Mouse (Mus musculus): ENCODE results near the gene Alox12b. TPM values are rescaled to one million over a fixed set of nuclear protein-coding genes. Genes with fewer than 3 reads are reported as not detected.

Gene Alox12b
- total RNA-seq (2018; cell fraction: chromatin; rRNA removed), result not detected
- total RNA-seq (2018; cell fraction: cytosol; rRNA removed), result not detected
- total RNA-seq (2018; cell fraction: nucleus; rRNA removed), result not detected
- polyA plus RNA-seq (2018), result not detected in 3 replicates

GRCm38 (mm10) chr11:69156800-69157199 is at the start of gene Alox12b:
Alox12b (plus strand) TSS chr11:69156989.
- Histone ChIP-seq H3K36me3 (ENCODE audit: inconsistent target) (no peaks in the 10 kb centered on the region), H3K79me2 (ENCODE audit: inconsistent target) (no peaks in the 10 kb centered on the region), H3K27ac (no peak within 1 kb of the TSS), H3K4me3 (ENCODE audit: inconsistent target) (no peak within 1 kb of the TSS)
- WGBS (ENCODE audit: missing documents), result 12% methylated on average over 18 of the region's 18 CpGs

- H3K79me2 ChIP-seq (ENCODE audit: inconsistent target), result no peaks in the 10 kb centered on the region; the same call in 1 of the 2 replicates
- H3K36me3 ChIP-seq (ENCODE audit: inconsistent target), result peaks cover 69% of the 10 kb centered on the region
- H3K4me3 ChIP-seq (ENCODE audit: inconsistent target), result no peak overlapping the region
- H3K27ac ChIP-seq, result no peak overlapping the region
- WGBS (ENCODE audit: missing documents), result 96% methylated on average over 11 of the region's 11 CpGs
Observed at GRCm38 (mm10) chr11:69107676-69108075, 49.1 kb upstream of the Alox12b start.

GRCm38 (mm10) chr11:69108223-69108622 is 48.6 kb upstream of the Alox12b start:
- peaks cover 63% of the 10 kb centered on the region for H3K36me3 ChIP-seq (ENCODE audit: inconsistent target)
- no peaks in the 10 kb centered on the region; the same call in 1 of the 2 replicates for H3K79me2 ChIP-seq (ENCODE audit: inconsistent target)
- whole genome bisulfite sequencing (ENCODE audit: missing documents), result 97% methylated on average over 9 of the region's 9 CpGs
- H3K27ac ChIP-seq, result no peak overlapping the region
- H3K4me3 ChIP-seq (ENCODE audit: inconsistent target), result no peak overlapping the region

GRCm38 (mm10) chr11:69109032-69109900 is 47.5 kb upstream of the Alox12b start:
- H3K27ac ChIP-seq, result no peak overlapping the region
- WGBS (ENCODE audit: missing documents), result 95% methylated on average over 13 of the region's 13 CpGs
- H3K79me2 ChIP-seq (ENCODE audit: inconsistent target), result no peaks in the 10 kb centered on the region
- H3K4me3 ChIP-seq (ENCODE audit: inconsistent target), result no peak overlapping the region
- H3K36me3 ChIP-seq (ENCODE audit: inconsistent target), result peaks cover 53% of the 10 kb centered on the region

GRCm38 (mm10) chr11:69110319-69111046 is 46.3 kb upstream of the Alox12b start:
- Histone ChIP-seq H3K36me3 (ENCODE audit: inconsistent target) (peaks cover 41% of the 10 kb centered on the region), H3K27ac (no peak overlapping the region), H3K4me3 (ENCODE audit: inconsistent target) (peak overlapping the region; percentile 22), H3K79me2 (ENCODE audit: inconsistent target) (no peaks in the 10 kb centered on the region)
- WGBS (ENCODE audit: missing documents), result 4% methylated on average over 30 of the region's 30 CpGs

- Histone ChIP-seq H3K36me3 (ENCODE audit: inconsistent target) (peaks cover 33% of the 10 kb centered on the region; the same call in 1 of the 2 replicates), H3K27ac (no peak overlapping the region), H3K79me2 (ENCODE audit: inconsistent target) (no peaks in the 10 kb centered on the region), H3K4me3 (ENCODE audit: inconsistent target) (peak overlapping the region; percentile 22)
- 21% methylated on average over 21 of the region's 21 CpGs for WGBS (ENCODE audit: missing documents)
Observed at GRCm38 (mm10) chr11:69111051-69111810, 45.6 kb upstream of the Alox12b start.

GRCm38 (mm10) chr11:69111865-69112264 is 44.9 kb upstream of the Alox12b start:
- Histone ChIP-seq H3K27ac (no peak overlapping the region), H3K36me3 (ENCODE audit: inconsistent target) (peaks cover 28% of the 10 kb centered on the region; the same call in 1 of the 2 replicates), H3K4me3 (ENCODE audit: inconsistent target) (no peak overlapping the region), H3K79me2 (ENCODE audit: inconsistent target) (no peaks in the 10 kb centered on the region)
- WGBS (ENCODE audit: missing documents), result 85% methylated on average over 4 of the region's 4 CpGs

- peaks cover 7% of the 10 kb centered on the region; the same call in 1 of the 2 replicates for H3K36me3 ChIP-seq (ENCODE audit: inconsistent target)
- no peak overlapping the region for H3K4me3 ChIP-seq (ENCODE audit: inconsistent target)
- no peaks in the 10 kb centered on the region for H3K79me2 ChIP-seq (ENCODE audit: inconsistent target)
- no peak overlapping the region for H3K27ac ChIP-seq
- WGBS (ENCODE audit: missing documents), result 84% methylated on average over 3 of the region's 3 CpGs
Observed at GRCm38 (mm10) chr11:69114018-69114417, 42.8 kb upstream of the Alox12b start.

- 90% methylated on average over 3 of the region's 3 CpGs for WGBS (ENCODE audit: missing documents)
- H3K27ac ChIP-seq, result no peak overlapping the region
- peaks cover under 1% of the 10 kb centered on the region; the same call in 1 of the 2 replicates for H3K36me3 ChIP-seq (ENCODE audit: inconsistent target)
- H3K79me2 ChIP-seq (ENCODE audit: inconsistent target), result no peaks in the 10 kb centered on the region
- no peak overlapping the region for H3K4me3 ChIP-seq (ENCODE audit: inconsistent target)
Observed at GRCm38 (mm10) chr11:69114621-69115020, 42.2 kb upstream of the Alox12b start.

- H3K4me3 ChIP-seq (ENCODE audit: inconsistent target), result no peak overlapping the region
- no peak overlapping the region for H3K27ac ChIP-seq
- H3K36me3 ChIP-seq (ENCODE audit: inconsistent target), result no peaks in the 10 kb centered on the region
- H3K79me2 ChIP-seq (ENCODE audit: inconsistent target), result no peaks in the 10 kb centered on the region
- 71% methylated on average over 5 of the region's 5 CpGs for WGBS (ENCODE audit: missing documents)
Observed at GRCm38 (mm10) chr11:69116843-69117242, 39.9 kb upstream of the Alox12b start.

- under 1% methylated on average over 45 of the region's 45 CpGs for WGBS (ENCODE audit: missing documents)
- H3K79me2 ChIP-seq (ENCODE audit: inconsistent target), result no peaks in the 10 kb centered on the region
- peak overlapping the region; percentile 48 for H3K4me3 ChIP-seq (ENCODE audit: inconsistent target)
- H3K27ac ChIP-seq, result no peak overlapping the region
- H3K36me3 ChIP-seq (ENCODE audit: inconsistent target), result no peaks in the 10 kb centered on the region
Observed at GRCm38 (mm10) chr11:69117737-69118695, 38.8 kb upstream of the Alox12b start.

GRCm38 (mm10) chr11:69118765-69119164 is 38.0 kb upstream of the Alox12b start:
- Histone ChIP-seq H3K79me2 (ENCODE audit: inconsistent target) (no peaks in the 10 kb centered on the region), H3K4me3 (ENCODE audit: inconsistent target) (peak overlapping the region; percentile 48), H3K36me3 (ENCODE audit: inconsistent target) (no peaks in the 10 kb centered on the region), H3K27ac (no peak overlapping the region)
- WGBS (ENCODE audit: missing documents), result 7% methylated on average over 15 of the region's 15 CpGs

- WGBS (ENCODE audit: missing documents), result 74% methylated on average over 14 of the region's 14 CpGs
- Histone ChIP-seq H3K27ac (no peak overlapping the region), H3K79me2 (ENCODE audit: inconsistent target) (no peaks in the 10 kb centered on the region), H3K36me3 (ENCODE audit: inconsistent target) (no peaks in the 10 kb centered on the region), H3K4me3 (ENCODE audit: inconsistent target) (peak overlapping the region; percentile 1; the same call in 1 of the 2 replicates)
Observed at GRCm38 (mm10) chr11:69119446-69120155, 37.2 kb upstream of the Alox12b start.
